Mouse (Mus musculus) heart, postnatal 0 days (tissue): Measurements from ENCODE around the gene Uts2b. TPM values are rescaled to one million over a fixed set of nuclear protein-coding genes. Genes with fewer than 3 reads are reported as not detected.

Experiments
- ATAC-seq: fragments of 200-750 bp; cut with Nextera tagmentation; 2 replicates; pipeline ENCODE4 v1.8.0; 2017; ENCODE audit warnings: low read depth, moderate number of reproducible peaks, moderate library complexity; ENCODE audit not compliant: insufficient read depth
- DNase-seq: peaks from one replicate; pipeline ENCODE4 v3.0.0-alpha.2; 2016; ENCODE audit warnings: low spot score
- H3K27ac ChIP-seq: fragments of 300-500 bp; sonication (generic); 2 replicates; pipeline ENCODE4 v1.5.1; 2014; ENCODE audit warnings: low read depth, mild to moderate bottlenecking
- H3K27me3 ChIP-seq: fragments of 300-500 bp; sonication (generic); 2 replicates; pipeline ENCODE4 v1.6.1; 2014; ENCODE audit warnings: low read length, mixed read lengths; ENCODE audit not compliant: control insufficient read depth, insufficient read depth
- H3K36me3 ChIP-seq: fragments of 300-500 bp; sonication (generic); replicated peaks from 2 replicates; pipeline ENCODE4 v1.6.1; 2014; ENCODE audit warnings: low read length, mixed read lengths; ENCODE audit not compliant: control insufficient read depth, insufficient read depth
- H3K4me1 ChIP-seq: fragments of 300-500 bp; sonication (generic); 2 replicates; pipeline ENCODE4 v1.6.1; 2014; ENCODE audit warnings: antibody characterized with exemption; ENCODE audit not compliant: control insufficient read depth, insufficient read depth
- H3K4me2 ChIP-seq: fragments of 300-500 bp; sonication (generic); 2 replicates; pipeline ENCODE4 v1.6.1; 2014; ENCODE audit warnings: low read depth, mild to moderate bottlenecking, low read length, moderate library complexity
- H3K4me3 ChIP-seq: fragments of 300-500 bp; sonication (generic); 2 replicates; pipeline ENCODE4 v1.5.1; 2014; ENCODE audit warnings: low read depth, low read length
- H3K9ac ChIP-seq: fragments of 300-500 bp; sonication (generic); replicated peaks from 2 replicates; pipeline ENCODE4 v1.6.1; 2014; ENCODE audit warnings: low read depth, low read length, mixed read lengths
- H3K9me3 ChIP-seq: fragments of 300-500 bp; sonication (generic); replicated peaks from 2 replicates; pipeline ENCODE4 v1.6.1; 2016; ENCODE audit warnings: low read length; ENCODE audit not compliant: control insufficient read depth
- CTCF ChIP-seq: IDR thresholded peaks from 2 replicates; pipeline ENCODE4 v1.5.1; 2016; ENCODE audit warnings: antibody characterized with exemption, control low read depth, low read depth
- EP300 ChIP-seq: IDR thresholded peaks from 2 replicates; pipeline ENCODE4 v1.6.1; 2016; ENCODE audit warnings: antibody characterized with exemption, low read depth
- WGBS: fragments of 180-500 bp; shearing (Covaris S2); extraction: QIAGEN DNeasy Blood & Tissue Kit; methylation state at CpG from one replicate; pipeline ENCODE4 v1.1.7; 2014; 5-methylcytosine and 5-hydroxymethylcytosine counted together
- polyA plus RNA-seq: library from polyadenylated mRNA; unstranded; fragments of >200 nt; fragmentation: Nextera tagmentation; extraction: Ambion mirVana; gene quantifications from 2 replicates; pipeline ENCODE4 v1.2.1, GENCODE M21; 2015
- total RNA-seq: library from RNA; depleted of rRNA; stranded (reverse); fragments of >200 nt; gene quantifications from 2 replicates; pipeline ENCODE4 v1.2.3, GENCODE M21; 2014; ENCODE audit warnings: low replicate concordance; rRNA removed

Uts2b gene
- total RNA-seq (8.9 TPM in 1 of 2 replicates, not detected in the other), polyA plus RNA-seq (23.1 and 25.2 TPM in 2 replicates)

GRCm38 (mm10) chr16:27370191-27370590 is at the start of gene Uts2b:
TSS of gene Uts2b (minus strand) at chr16:27370239.
- no peak for DNase-seq
- Histone ChIP-seq H3K4me3 (no peak within 1 kb of the TSS), H3K27ac (no peak within 1 kb of the TSS), H3K9ac (no peak within 1 kb of the TSS), H3K36me3 (no peaks in the 10 kb centered on the region), H3K9me3 (no peaks in the 10 kb centered on the region), H3K4me2 (no peak within 1 kb of the TSS), H3K4me1 (no peaks in the 10 kb centered on the region), H3K27me3 (no peaks in the 10 kb centered on the region)
- TF ChIP-seq CTCF (no peak), EP300 (no peak)
- 62% methylated on average over 8 of the region's 8 CpGs for WGBS
- ATAC-seq, result no peak

- Histone ChIP-seq H3K27me3 (no peaks in the 10 kb centered on the region), H3K9me3 (no peaks in the 10 kb centered on the region), H3K9ac (no peak overlapping the region), H3K27ac (no peak overlapping the region), H3K36me3 (peaks cover 55% of the 10 kb centered on the region), H3K4me2 (no peak overlapping the region), H3K4me1 (no peaks in the 10 kb centered on the region), H3K4me3 (no peak overlapping the region)
- DNase-seq, result no peak
- no peak for ATAC-seq
- 77% methylated on average over 3 of the region's 3 CpGs for WGBS
- TF ChIP-seq EP300, result no peak
- no peak for TF ChIP-seq CTCF
These were observed 47.6 kb upstream of the Uts2b start for GRCm38 (mm10) chr16:27417632-27418031.

GRCm38 (mm10) chr16:27416937-27417584 is 47.0 kb upstream of the Uts2b start:
- no peaks in the 10 kb centered on the region for H3K9me3 ChIP-seq
- H3K36me3 ChIP-seq, result peaks cover 49% of the 10 kb centered on the region
- no peaks in the 10 kb centered on the region for H3K27me3 ChIP-seq
- WGBS, result 89% methylated on average over 6 of the region's 6 CpGs
- no peak overlapping the region for H3K9ac ChIP-seq
- no peak overlapping the region for H3K4me3 ChIP-seq
- H3K4me2 ChIP-seq, result no peak overlapping the region
- H3K27ac ChIP-seq, result no peak overlapping the region
- DNase-seq (no peak), ATAC-seq (no peak)
- no peaks in the 10 kb centered on the region for H3K4me1 ChIP-seq
- no peak for TF ChIP-seq CTCF
- TF ChIP-seq EP300, result no peak

- H3K4me1 ChIP-seq, result no peaks in the 10 kb centered on the region
- no peaks in the 10 kb centered on the region for H3K27me3 ChIP-seq
- ATAC-seq (no peak), DNase-seq (no peak)
- H3K4me2 ChIP-seq, result no peak overlapping the region
- H3K27ac ChIP-seq, result no peak overlapping the region
- H3K9ac ChIP-seq, result no peak overlapping the region
- peaks cover 21% of the 10 kb centered on the region for H3K36me3 ChIP-seq
- H3K9me3 ChIP-seq, result no peaks in the 10 kb centered on the region
- no peak overlapping the region for H3K4me3 ChIP-seq
- TF ChIP-seq EP300 (no peak), CTCF (no peak)
These were observed 34.1 kb upstream of the Uts2b start for GRCm38 (mm10) chr16:27404107-27404506.

- Histone ChIP-seq H3K9ac (no peak overlapping the region), H3K4me3 (no peak overlapping the region), H3K36me3 (peaks cover 10% of the 10 kb centered on the region), H3K9me3 (no peaks in the 10 kb centered on the region), H3K27me3 (no peaks in the 10 kb centered on the region), H3K4me1 (no peaks in the 10 kb centered on the region), H3K4me2 (no peak overlapping the region), H3K27ac (no peak overlapping the region)
- 31% methylated on average over 2 of the region's 2 CpGs for WGBS
- ATAC-seq (no peak), DNase-seq (no peak)
- TF ChIP-seq EP300, result no peak
- no peak for TF ChIP-seq CTCF
These were observed 31.5 kb upstream of the Uts2b start for GRCm38 (mm10) chr16:27401579-27401978.
